Mouse (Mus musculus): ENCODE measurements around the gene Zcchc4. TPM values are rescaled to one million over a fixed set of nuclear protein-coding genes. Genes with fewer than 3 reads are reported as not detected.

The Zcchc4 gene
- polyA plus RNA-seq, 1 experiment from 2014 or later, result 24.9 TPM

DNA sequence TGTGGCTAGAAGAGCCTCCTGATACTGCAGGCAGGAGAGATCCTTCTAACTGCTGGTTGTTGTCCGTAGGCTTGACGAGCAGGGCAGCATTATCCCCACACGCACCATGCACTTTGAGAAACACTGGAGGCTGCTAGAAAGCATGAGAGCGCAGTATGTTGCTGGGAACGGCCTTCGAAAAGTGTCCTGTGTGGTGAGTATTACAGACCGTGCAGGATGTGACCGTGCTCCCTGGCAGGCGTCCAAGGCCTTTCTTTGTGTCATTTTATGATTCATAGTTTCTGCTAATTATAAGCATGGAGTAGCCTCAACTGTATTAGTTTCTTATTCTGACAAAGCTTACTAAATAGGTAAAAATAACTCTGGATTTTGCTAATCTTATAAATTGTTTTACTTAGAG lies 90.6 kb downstream of the Zcchc4 start:
- Histone ChIP-seq H3K4me3 (no peak overlapping the region), H3K9me3 (replicated peaks) (no peaks in the 10 kb centered on the region), H3K27ac (no peak overlapping the region), H3K27me3 (ENCODE audit: low read depth, poor library complexity, severe bottlenecking) (no peaks in the 10 kb centered on the region), H3K4me1 (no peaks in the 10 kb centered on the region), H3K36me3 (peaks cover 80% of the 10 kb centered on the region)
- WGBS, result 95% methylated on average over 9 of the region's 9 CpGs
- DNase-seq (ENCODE audit: low spot score), result no peak

DNA sequence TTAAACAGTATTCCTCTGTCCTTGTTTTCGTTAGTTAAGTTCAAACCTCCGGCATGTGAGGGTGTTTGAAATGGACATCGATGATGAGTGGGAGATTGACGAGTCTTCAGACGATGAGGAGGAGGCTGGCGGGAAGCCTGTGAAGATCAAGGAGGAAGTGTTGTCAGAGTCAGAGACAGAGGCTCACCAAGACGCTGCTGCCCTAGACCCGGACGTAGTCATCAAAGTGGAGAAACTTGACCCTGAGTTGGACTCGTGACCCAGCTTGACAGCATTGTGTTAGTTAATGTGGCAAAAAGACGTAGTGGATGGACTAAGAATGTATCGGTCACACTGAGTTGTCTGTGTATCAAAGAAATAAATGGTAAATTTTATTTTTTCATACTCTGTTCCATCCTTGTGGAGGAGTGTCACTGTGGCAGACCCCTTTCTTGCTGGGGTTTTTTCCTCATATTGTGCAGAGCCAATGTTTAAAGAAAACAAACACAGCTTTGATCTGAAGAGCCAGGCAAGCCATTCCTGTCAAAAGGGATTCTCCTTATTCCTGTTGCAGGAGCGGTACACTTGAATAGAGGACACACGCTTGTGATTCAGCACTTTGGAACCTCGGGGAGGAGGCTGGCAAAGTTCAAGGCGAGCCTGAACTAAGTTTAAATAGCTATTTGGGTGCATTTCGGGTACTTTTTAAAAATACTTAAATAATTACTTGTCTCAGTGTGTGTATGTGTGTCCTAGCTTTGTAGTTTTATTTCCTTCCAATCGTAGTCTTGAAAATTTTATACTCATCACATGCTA lies 91.3 kb downstream of the Zcchc4 start:
- Histone ChIP-seq H3K9me3 (replicated peaks) (no peaks in the 10 kb centered on the region), H3K27ac (no peak overlapping the region), H3K36me3 (peaks cover 73% of the 10 kb centered on the region), H3K4me3 (no peak overlapping the region), H3K27me3 (ENCODE audit: low read depth, poor library complexity, severe bottlenecking) (no peaks in the 10 kb centered on the region), H3K4me1 (no peaks in the 10 kb centered on the region)
- WGBS, result 89% methylated on average over 18 of the region's 18 CpGs
- no peak for DNase-seq (ENCODE audit: low spot score)

DNA sequence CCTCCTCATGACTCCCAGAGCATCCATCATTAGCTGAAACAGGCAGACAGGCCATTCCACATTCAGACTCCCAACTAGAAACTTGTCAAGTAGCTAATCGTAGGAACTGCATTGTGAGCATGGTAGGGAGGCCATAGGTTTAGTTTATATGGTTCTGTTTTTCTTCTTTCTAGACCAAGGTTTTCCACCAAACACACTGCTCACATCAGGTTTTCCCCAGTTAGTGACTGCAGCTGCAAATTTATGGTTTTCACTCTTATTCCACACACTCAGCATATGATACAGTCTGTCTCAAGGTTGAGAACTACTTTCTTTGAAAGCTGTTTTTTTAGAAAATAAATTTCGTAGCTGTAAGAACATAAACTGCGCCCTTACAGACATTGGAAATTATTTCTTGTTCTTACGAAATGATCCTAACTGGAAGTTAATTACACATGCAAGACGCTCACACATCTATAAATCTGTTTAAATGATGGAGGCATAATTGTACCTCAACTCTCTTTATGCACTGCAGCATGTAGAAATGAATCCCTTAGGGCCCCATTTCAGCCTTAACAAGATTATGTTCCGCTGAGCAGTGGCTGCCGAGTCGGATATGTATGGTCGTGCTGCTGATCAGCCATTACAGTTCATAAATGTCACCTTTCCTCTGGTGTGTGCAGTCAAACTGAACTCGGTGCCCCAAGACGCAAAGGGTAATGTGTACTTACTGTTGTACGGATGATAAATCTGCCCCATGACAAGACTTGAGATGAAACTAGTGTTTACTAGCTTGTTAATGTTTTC lies 93.9 kb downstream of the Zcchc4 start:
- 87% methylated on average over 12 of the region's 12 CpGs for WGBS
- Histone ChIP-seq H3K4me3 (no peak overlapping the region), H3K4me1 (no peaks in the 10 kb centered on the region), H3K36me3 (peaks cover 48% of the 10 kb centered on the region), H3K27ac (no peak overlapping the region), H3K9me3 (replicated peaks) (no peaks in the 10 kb centered on the region), H3K27me3 (ENCODE audit: low read depth, poor library complexity, severe bottlenecking) (no peaks in the 10 kb centered on the region)
- DNase-seq (ENCODE audit: low spot score), result no peak

DNA sequence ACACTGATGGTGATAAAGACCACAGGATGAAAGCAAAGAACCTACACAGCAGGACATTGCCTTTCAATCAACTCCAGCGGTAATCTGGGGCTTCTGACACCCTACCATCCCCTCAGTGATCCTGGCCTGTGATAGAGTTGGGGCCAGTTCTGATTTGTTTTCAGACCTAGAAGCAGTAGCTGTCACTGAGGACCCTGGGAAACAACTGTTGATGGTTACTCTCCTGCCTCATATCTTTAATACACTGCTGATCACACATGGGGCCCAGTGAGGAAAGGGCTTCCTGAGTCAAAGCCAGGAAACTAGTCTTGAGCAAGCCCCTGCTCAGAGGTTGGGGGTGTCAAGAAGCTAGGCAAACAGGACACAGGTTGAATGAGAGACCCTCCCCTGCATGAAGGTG lies 96.3 kb downstream of the Zcchc4 start:
- no peak overlapping the region for H3K27ac ChIP-seq
- H3K4me3 ChIP-seq, result no peak overlapping the region
- no peak for DNase-seq (ENCODE audit: low spot score)
- no peaks in the 10 kb centered on the region for H3K9me3 ChIP-seq (replicated peaks)
- H3K27me3 ChIP-seq (ENCODE audit: low read depth, poor library complexity, severe bottlenecking), result no peaks in the 10 kb centered on the region
- H3K36me3 ChIP-seq, result peaks cover 24% of the 10 kb centered on the region
- H3K4me1 ChIP-seq, result no peaks in the 10 kb centered on the region
- WGBS, result 7% methylated on average over 1 of the region's 1 CpGs

DNA sequence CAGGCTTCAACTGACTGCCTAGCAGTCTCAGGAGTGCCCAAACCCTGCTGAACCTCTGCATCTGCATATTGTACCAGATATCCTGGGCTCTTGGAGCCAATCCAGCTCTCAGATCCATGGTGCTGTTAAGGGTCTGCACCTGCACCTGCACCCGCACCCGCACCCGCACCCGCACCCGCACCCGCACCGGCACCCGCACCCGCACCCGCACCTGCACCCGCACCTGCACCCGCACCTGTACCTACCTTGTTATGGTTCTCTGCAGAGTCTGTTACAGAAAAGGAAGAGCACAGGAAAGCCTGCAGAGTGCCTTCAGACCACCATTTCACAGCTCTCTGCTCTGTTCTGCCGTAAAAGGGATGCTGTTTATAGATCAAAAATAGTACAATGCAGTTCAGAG lies 96.8 kb downstream of the Zcchc4 start:
- WGBS, result 94% methylated on average over 13 of the region's 13 CpGs
- no peak for DNase-seq (ENCODE audit: low spot score)
- H3K27me3 ChIP-seq (ENCODE audit: low read depth, poor library complexity, severe bottlenecking), result no peaks in the 10 kb centered on the region

More for the DNA sequence above, 96.8 kb downstream of the Zcchc4 start:
- Histone ChIP-seq H3K27ac (no peak overlapping the region), H3K9me3 (replicated peaks) (no peaks in the 10 kb centered on the region), H3K4me3 (no peak overlapping the region), H3K4me1 (no peaks in the 10 kb centered on the region), H3K36me3 (peaks cover 19% of the 10 kb centered on the region)

Other genes starting within 250 kb of the Zcchc4 start
- 0.88 and 1.1 TPM in 2 replicates for gene Lgi2, start 208.9 kb upstream of the Zcchc4 start, polyA plus RNA-seq (2016; fragmentation: Nextera tagmentation; extraction: Ambion mirVana)
- 7.1 and 8.2 TPM in 2 replicates for gene Sepsecs, start 105.7 kb upstream of the Zcchc4 start, polyA plus RNA-seq (2016; fragmentation: Nextera tagmentation; extraction: Ambion mirVana)
- gene Pi4k2b, start 33.8 kb upstream of the Zcchc4 start, polyA plus RNA-seq (2016; fragmentation: Nextera tagmentation; extraction: Ambion mirVana), result 13.3 and 16.5 TPM in 2 replicates
- 111 and 132 TPM in 2 replicates for gene Anapc4, start 58.6 kb downstream of the Zcchc4 start, polyA plus RNA-seq (2016; fragmentation: Nextera tagmentation; extraction: Ambion mirVana)

All from limb, embryonic 10.5 days (tissue).